Mouse (Mus musculus) spleen, postnatal 4 days (tissue): Measurements from ENCODE around the gene Plekhh1.
A peak's percentile ranks its signal among the peaks of the same experiment; 100 is the strongest.
"Not testable (repeated sequence)": the region's sequence is repeated elsewhere in the genome, so short reads cannot be mapped to it uniquely, and the experiment has no call there.

Source experiments
- DNase-seq, 2 experiments: peaks; one replicate each; pipeline ENCODE4 v3.0.0; 2022; ENCODE audit warnings: low spot score in 2 of 2

The Plekhh1 gene

DNA sequence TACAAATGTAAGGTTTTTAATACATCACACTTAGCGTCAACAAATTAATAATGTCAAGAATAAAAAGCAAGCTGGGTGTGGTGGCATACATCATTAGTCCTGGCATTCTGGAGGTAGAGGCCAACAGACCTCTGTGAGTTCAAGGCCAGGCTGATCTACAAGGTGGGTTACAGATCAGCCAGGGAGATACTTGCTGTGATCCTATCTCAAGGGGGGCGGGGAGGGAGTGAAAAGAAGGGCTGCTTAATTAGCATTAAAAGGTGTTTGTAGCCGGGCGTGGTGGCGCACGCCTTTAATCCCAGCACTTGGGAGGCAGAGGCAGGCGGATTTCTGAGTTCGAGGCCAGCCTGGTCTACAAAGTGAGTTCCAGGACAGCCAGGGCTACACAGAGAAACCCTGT, 1.4 kb upstream of the Plekhh1 start:
- not testable (repeated sequence) for DNase-seq

DNA sequence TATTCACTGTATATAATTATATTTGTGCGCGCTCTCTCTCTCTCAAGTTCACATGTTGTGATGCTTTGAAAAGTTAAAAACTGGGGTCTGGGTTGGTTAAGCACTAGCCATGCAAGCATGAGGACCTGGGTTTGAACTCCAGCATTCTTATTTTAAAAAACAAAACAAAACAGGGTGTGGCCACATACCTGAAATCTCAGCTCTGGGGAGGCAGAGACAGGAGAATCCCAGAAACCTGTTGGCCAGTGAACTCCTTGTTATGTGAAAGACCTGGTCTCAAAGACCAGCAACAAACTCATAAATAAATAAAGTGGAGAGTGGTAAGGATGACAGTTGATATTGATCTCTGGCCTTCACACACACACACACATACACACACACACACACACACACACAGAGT, 5.4 kb downstream of the Plekhh1 start:
- DNase-seq = no peak

- no peak for DNase-seq
Measured at GRCm38 (mm10) chr12:79035349-79035748, 6.4 kb downstream of the Plekhh1 start.

GRCm38 (mm10) chr12:79039708-79040107, 10.7 kb downstream of the Plekhh1 start:
- DNase-seq = no peak

DNA sequence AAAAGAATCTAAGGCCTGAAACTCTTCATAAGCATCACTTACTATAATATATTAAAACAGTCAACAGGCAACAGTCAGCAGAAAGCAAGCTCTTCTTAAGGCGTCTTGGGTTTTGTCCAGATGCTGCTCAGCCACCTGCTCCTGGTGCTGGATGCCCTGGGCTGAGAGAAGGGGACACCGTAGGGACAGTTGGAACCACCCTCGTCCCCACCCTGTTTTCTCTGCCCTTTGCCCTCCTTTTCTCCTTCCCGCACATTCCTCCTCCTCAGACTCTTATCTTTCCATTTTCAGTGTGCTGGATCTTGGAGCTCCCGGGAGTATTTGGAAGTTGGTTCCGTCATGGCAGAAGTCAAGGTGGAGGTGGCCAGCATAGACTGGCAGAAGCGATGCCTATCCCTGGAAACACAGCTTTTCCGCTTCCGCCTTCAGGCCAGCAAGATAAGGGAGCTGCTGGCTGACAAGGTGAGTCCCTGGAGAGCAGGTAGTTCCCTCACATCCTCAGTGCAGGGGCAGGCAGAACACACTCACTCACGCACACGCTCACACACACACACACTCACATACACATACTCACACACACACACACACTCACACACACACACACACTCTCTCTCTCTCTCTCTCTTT, 11.4 kb downstream of the Plekhh1 start:
- DNase-seq = no peak

DNA sequence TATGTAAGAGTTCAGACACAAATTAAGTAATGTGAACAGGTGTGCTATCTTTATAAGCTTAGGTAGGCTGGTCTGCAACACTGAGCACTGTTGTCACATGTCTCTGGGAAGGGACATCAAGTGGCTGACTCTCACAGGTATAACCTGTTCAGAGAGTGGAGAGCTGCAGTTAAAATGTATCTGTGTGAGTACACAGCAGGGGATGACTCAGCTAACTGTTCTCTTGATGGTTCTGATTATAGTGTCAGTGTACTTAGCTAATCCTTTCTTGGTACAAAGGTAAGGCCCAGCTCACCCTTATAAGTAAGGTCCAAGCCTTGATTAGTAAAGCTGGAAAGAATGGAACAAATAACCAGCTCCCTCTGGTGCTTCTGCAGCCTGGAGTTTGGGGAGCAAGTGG, 12.5 kb downstream of the Plekhh1 start:
- no peak for DNase-seq

DNA sequence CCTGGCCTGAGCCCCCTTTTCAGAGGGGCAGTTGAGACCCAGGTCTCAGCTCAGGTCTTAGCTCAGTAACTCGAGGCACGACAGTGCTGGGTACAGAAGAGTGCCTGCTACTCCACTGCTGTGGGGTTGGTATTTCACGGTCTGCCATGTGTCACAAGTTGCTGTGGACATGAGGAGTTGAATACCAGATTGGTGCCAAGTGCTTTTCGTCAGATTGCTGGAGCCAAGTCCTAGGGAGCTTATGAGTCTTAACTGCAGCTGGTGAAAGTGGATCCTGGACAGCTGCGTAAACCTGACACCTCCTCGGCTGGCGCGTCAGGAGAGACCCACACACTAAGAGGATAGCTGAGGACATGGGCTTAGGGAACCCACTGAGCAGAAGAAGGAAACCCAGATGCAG, 15.7 kb downstream of the Plekhh1 start:
- no peak for DNase-seq

- DNase-seq = no peak
Measured at GRCm38 (mm10) chr12:79046171-79046570, 17.2 kb downstream of the Plekhh1 start.

DNA sequence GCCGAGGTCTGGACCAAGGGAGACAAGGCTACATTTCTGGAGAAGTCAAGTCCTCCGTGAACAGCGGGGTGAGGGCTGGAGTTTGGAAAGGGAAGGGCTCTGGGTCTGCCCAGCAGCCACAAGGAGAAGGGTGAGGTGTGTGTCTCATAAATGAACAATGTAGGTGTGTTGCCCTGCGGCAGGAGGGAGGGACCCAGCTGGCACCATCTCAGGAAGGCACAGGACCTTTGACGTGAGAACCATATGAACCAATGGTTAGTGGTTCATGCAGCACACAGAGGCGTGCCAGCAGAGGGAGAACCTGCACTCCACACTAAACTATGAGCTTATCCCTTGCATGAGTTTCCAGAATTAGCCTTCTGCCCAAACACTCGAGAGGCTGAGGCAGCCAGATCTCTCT, 18.2 kb downstream of the Plekhh1 start:
- DNase-seq = no peak

GRCm38 (mm10) chr12:79048898-79049297, 19.9 kb downstream of the Plekhh1 start:
- DNase-seq = no peak

DNA sequence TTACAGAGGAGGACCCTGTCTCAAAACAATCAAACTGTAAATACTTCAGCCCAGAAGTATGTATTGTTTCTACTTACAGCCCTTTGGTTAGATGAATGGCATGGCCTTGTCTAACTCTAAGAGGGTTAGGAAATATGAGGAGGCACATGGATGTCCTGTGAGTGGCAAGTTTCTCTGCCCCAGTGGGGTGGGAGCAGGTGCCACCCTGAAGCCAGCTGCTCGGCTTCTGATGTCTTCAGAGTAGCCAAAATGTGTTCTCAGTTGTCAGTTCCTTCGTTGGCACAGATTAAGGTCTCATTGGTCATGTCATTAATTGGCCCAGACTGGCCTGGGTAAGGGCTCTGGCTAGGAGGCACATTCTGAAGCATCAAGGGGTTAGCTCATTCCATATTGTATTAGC, 20.8 kb downstream of the Plekhh1 start:
- no peak for DNase-seq

DNA sequence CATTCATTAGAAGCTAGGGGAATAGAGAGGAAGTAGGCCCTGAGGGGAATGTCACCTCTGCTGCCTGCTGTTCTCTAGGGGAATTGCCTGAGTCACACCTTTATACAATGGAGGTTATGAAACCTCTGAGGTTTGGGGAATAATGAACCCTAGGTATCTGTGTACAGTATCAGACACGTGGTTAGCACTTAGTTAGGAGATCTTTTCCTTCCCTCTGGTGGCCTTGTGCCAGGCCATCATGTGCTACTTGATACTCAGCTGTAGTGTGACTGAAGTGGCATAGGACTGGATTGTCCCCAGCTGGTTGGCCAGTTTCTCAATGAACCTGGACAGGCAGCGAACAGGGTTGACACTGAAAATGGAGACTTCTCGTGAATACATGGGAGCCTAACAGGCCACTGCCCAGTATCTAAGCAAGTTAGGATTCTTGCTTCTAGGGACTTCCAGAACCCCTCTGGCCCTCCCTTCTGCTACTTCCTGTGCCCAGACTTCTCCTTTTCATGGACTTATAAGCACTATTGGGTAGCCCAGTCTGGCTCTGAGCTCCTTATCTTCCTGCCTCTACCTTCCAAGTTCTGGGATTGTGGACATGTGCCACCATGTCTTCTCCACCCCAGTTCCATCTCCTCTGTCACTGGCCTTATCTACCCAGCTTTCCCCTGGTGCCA, 21.7 kb downstream of the Plekhh1 start:
- DNase-seq = no peak

GRCm38 (mm10) chr12:79052073-79052472, 23.1 kb downstream of the Plekhh1 start:
- DNase-seq = no peak

DNA sequence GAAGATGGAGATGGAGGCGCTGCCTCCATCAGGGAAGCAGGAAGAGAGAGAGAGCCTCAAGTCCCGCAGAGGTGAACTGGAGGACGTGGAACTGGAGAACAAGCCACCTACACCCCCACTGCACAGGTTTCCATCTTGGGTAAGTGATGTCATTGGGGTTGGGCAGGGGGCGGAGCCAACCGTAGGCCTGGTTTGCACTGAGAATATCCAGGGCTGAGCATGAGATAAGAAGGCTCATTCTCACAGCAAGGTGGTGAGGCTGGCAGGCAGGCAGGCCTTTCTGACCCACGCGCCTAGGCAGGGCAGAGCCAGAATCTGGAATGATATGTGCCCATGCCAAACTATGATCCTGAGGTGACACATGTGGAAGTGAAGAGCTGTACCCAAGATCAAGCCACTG, 26.3 kb downstream of the Plekhh1 start:
- peak in 1 of 2 experiments; percentile 39 for DNase-seq

DNA sequence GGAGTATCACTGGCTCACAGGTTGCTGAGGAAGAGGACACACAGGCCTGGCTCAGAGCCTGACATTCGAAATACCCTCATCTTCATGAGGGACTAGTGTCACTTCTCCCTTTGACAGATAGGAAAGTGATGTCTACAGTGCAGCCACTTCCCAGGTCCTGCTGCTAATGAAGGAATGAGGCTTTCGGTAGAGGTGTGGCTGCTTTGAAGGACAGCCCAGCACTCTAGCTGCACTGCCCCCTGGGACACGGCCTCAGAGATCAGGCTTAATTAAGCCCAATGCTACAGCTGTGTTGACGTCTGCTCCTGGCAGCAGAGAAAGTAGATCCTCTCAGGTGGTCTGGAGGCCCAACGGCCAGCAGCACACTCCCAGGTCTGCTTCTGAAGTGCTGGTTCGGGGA, 30.6 kb downstream of the Plekhh1 start:
- DNase-seq = no peak

DNA sequence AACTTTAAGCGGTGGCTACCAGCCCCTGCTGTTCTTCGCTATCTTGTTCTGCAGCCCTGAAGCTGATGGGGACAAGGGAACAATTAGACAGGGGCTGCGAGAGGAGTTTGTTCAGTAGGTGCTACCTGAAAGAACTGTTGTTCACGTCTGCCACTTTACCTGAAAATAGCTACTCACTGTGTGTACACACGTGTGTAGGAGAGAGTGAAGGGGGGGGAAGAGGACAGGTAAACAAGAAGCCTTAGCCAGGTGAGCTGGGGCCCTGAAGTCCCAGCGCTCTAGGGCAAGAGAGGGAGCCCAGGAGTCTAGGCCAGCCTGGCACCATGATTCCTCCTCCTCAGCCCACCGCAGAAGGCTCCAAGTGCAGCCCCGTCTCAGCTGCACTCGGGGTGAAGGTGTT, 31.2 kb downstream of the Plekhh1 start:
- DNase-seq = no peak

DNA sequence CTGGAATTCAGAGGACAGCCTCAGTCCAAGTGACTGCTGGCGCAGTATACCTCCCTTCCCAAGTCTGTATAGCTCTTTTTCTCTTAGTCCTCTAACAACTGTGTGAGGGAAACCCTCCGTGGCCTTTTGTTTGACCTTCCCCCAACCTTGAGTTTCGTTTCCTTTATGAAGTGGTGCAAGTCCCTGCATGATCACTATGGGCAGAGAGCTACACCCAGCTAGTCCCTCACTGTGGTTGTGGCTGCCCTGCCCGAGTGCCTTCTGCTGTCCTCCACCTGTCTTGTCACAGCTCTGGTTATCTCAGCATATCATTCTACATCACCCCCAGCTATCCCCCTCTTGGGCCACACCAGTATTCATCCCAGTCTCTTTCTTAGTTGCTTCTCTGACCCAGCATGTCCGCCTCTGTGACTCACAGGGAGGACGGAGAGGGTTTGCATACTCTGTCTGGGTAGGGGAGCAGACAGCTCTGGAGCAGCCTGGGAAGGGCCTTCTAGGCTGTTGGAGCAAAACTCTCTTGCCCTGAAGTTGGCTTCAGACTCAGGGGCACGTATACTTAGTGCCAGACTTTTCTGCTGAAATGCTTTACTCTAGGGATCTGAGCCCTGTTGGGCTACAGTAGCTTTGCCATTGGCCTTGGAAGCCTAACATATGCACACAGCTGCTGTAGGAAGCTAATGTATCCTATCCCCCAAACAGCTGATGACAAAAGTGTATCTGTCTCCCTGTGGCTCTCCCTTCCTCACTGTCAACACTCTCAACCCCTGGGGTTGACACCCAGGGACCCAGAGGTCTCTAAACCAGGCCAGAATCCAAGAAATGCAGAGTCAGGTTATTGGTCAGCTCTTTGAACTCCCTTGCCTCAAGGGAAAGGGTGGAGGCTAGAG, 32.0 kb downstream of the Plekhh1 start:
- DNase-seq = no peak

DNA sequence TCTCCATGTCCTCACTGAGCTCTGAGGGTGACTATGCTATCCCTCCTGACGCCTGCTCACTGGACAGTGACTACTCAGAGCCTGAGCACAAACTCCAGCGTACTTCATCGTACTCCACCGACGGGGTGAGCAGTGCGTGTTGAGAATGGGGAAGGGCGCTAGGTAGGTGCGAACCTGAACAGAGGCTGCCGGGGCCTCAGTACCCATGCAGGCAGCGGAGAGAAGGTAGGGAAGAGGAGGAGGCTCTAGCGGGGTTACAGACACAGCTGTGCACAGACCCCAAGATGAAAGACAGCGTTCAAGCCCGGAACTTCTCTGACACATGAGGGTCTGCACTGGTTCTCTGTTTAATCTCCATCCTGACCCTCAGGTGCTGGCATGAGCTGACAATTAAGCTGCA, 35.5 kb downstream of the Plekhh1 start:
- DNase-seq = no peak

GRCm38 (mm10) chr12:79066431-79066830, 37.5 kb downstream of the Plekhh1 start:
- DNase-seq = no peak

DNA sequence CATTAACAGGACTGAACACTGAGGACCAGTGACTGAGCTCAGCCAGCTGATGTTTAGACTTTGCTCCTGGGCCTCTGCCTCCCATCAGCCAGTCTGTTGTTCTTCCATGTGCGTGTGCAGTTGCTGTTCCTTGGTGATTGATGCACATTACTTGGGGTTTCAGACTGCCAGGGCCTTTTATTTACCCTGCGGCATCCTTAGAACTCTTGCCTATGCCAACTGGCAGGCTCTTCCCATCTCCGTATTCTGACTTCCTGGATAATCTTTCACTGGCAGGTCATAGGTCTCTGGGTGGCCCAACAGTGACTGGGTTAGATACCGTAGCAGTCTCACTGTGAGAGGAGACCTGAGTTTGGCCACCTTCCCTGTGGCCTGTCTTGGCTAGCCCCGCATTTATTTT, 38.6 kb downstream of the Plekhh1 start:
- no peak for DNase-seq

- DNase-seq = no peak
Measured at GRCm38 (mm10) chr12:79068306-79068705, 39.3 kb downstream of the Plekhh1 start.

GRCm38 (mm10) chr12:79069187-79069608, 40.2 kb downstream of the Plekhh1 start:
- no peak for DNase-seq

DNA sequence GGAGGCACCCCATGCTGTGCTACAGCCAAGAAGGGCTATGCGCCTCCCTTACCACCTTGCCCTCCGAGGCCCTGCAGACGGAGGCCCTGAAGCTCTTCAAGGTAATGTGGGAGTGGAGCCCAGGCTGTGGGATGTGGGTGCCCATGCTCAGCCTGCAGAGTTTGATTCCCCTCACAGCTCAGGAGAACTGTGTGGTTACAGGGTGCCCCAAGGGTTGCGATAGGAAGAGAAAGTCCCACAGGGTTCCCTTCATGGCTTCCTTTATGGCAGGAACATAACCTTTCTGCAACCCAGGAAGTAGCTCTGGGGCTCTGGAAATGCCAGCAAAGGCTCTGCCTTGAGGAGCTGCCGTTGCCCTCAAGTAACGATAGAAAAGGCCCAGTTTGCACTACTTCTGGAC, 41.0 kb downstream of the Plekhh1 start:
- DNase-seq = no peak
